Mouse (Mus musculus): ENCODE data around the gene Hoxa7. TPM values are rescaled to one million over a fixed set of nuclear protein-coding genes. Genes with fewer than 3 reads are reported as not detected.
A peak's percentile ranks its signal among the peaks of the same experiment; 100 is the strongest.

Gene Hoxa7
- polyA plus RNA-seq, 1 experiment from 2014 or later: 12.1 TPM

DNA sequence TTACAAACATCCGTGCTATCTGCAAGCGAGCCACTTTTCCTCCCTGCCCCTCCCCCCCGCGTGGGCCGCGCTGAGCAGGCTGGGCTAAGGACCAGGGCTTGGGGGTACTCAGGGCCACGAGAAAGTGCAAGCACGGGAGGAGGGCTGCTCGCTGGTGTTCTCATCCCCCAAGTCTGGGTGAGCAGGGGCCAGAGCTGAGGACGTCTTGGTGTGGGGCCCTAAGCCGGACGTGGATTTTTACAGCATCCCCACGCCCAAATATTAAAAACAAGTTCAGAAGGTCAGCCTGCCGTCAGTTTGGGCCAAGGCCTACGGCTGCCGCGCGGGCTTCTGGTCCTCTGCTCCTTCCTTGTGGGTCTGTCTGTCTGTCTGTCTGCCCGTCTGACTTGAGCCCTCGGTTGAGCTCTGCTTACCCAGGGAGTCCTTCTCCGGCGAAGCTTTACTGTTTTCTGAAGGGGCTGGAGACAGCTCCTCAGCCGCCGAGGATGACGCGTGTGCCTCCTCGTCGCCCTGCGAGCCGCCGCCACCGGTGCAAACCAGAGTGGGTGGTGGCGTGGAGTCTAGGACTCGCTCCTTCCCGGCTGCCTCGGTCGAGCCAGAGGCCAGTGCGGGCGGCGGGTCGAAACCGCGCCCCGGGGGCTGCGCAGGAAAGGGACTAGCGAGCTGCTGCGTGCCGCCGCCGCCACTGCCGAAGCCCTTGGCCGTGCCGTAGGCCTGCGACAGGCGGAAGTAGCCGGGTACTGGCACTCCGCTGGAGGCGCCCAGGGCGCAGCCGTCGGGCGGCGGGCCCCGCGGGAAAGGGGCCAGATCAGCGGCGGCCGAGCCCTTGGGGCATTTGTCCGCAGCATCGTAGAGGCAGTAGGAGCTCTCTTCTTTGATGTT is 12.1 kb upstream of the Hoxa7 start:
- H3K4me1 ChIP-seq: 0 out of 2 replicates have a peak, but pooled peaks cover 6% of the 10 kb centered on the region
- no peak overlapping the region for H3K4me2 ChIP-seq
- no peaks in the 10 kb centered on the region for H3K9me3 ChIP-seq
- ATAC-seq (ENCODE audit: insufficient read depth, low FRiP score, low read depth): no peak
- peaks cover 95% of the 10 kb centered on the region for H3K27me3 ChIP-seq (replicated peaks)
- H3K27ac ChIP-seq: no peak overlapping the region
- 1% methylated on average over 70 of the region's 70 CpGs for WGBS
- no peak overlapping the region for H3K9ac ChIP-seq
- H3K4me3 ChIP-seq (replicated peaks): 0 out of 2 replicates have a peak overlapping the region, but pooled peaks have one; percentile 10
- no peaks in the 10 kb centered on the region for H3K36me3 ChIP-seq

DNA sequence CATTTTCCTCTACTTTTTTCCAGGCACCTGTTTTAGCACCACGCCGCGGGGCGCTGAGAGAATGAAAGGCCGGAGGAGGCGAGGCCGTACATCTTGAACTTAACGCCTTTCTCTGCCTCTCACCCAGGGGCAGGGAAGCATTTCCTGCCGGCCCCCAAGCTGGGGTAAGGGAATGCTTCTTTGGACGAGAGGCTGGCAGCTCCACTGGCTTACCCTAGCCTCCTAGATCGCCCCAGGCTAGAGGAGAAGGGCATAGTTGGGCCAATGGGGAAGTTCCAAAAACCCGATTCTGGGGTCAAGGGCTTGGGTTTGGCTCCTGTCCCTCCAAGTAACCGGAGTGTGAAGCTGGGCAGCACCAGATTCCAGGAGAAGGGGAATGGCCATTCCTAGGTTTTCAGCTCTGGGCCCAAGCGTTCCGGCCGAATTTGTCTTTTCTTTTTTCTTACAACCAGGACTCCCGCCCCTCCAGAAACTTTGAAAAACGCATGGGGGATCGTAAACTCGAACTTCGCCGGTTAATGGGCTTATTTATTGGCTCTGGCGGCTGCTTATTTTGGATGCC is 11.4 kb upstream of the Hoxa7 start:
- Histone ChIP-seq H3K36me3 (no peaks in the 10 kb centered on the region), H3K9me3 (no peaks in the 10 kb centered on the region), H3K27me3 (replicated peaks) (peaks cover 94% of the 10 kb centered on the region), H3K4me3 (replicated peaks) (no peak overlapping the region), H3K4me1 (0 out of 2 replicates have a peak, but pooled peaks cover 6% of the 10 kb centered on the region), H3K9ac (no peak overlapping the region), H3K27ac (no peak overlapping the region), H3K4me2 (no peak overlapping the region)
- ATAC-seq (ENCODE audit: insufficient read depth, low FRiP score, low read depth): no peak
- 3% methylated on average over 23 of the region's 23 CpGs for WGBS

DNA sequence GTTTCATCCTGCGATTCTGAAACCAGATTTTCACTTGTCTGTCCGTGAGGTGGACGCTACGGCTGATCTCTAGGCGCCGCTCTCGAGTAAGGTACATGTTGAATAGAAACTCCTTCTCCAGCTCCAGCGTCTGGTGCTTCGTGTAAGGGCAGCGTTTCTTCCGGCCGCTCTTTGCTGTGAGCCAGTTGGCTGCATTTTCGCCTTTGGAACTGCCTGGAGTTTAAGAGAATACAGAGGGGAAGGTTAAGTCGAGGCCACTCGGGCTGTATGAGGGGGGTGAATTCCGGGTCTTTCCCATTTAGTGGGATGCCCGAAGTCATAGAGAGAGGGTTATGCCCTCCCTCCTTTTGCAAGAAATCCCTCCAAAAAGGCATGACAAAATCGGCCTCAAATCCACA is 10.9 kb upstream of the Hoxa7 start:
- peaks cover 93% of the 10 kb centered on the region for H3K27me3 ChIP-seq (replicated peaks)
- no peak overlapping the region for H3K4me2 ChIP-seq
- WGBS: under 1% methylated on average over 18 of the region's 18 CpGs
- ATAC-seq (ENCODE audit: insufficient read depth, low FRiP score, low read depth): no peak
- 0 out of 2 replicates have a peak, but pooled peaks cover 6% of the 10 kb centered on the region for H3K4me1 ChIP-seq
- H3K4me3 ChIP-seq (replicated peaks): no peak overlapping the region
- no peak overlapping the region for H3K27ac ChIP-seq
- H3K9me3 ChIP-seq: no peaks in the 10 kb centered on the region
- H3K9ac ChIP-seq: no peak overlapping the region
- no peaks in the 10 kb centered on the region for H3K36me3 ChIP-seq

GRCm38 (mm10) chr6:52231885-52232567 is 10.4 kb upstream of the Hoxa7 start:
- Histone ChIP-seq H3K27ac (no peak overlapping the region), H3K4me1 (0 out of 2 replicates have a peak, but pooled peaks cover 6% of the 10 kb centered on the region), H3K27me3 (replicated peaks) (peaks cover 93% of the 10 kb centered on the region), H3K4me3 (replicated peaks) (no peak overlapping the region), H3K4me2 (no peak overlapping the region), H3K36me3 (no peaks in the 10 kb centered on the region), H3K9ac (no peak overlapping the region), H3K9me3 (no peaks in the 10 kb centered on the region)
- WGBS: 1% methylated on average over 18 of the region's 18 CpGs
- no peak for ATAC-seq (ENCODE audit: insufficient read depth, low FRiP score, low read depth)

DNA sequence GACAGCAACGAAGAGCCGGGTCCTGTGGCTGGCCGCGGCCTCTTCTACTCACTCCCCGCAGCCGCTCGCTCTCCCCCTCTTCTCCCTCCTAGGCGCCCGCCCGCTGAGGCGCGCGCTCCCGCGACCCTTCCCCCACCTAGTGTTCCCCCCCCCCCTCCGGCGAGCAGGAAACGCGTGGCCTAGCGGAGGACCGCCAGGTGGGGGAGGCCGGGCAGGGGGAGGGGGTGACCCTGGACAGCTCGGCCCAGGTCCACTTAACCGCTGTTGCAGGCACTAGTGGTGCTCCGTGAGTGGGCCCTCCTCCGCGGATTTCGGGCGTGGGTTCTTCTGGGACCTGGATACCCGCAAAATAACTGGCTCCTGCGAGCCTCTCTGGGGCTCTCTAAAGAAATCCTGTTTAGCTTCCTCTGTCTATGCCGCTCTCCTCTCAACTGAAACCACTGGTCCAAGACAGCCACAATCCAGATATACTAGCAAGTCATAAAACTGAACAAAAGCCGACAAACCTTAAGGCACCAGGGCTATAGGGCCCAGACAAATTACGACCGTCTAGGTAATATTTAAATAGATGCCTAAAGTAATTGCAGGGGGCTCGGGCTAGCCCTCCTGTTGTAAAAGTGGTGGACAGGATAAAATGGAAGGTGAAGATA is 9.0 kb upstream of the Hoxa7 start, which contains the start of gene Hoxa9:
Gene Hoxa9, minus strand, starts transcription at position 574 of the 650 bp plus-strand sequence.
- no peaks in the 10 kb centered on the region for H3K9me3 ChIP-seq
- H3K4me2 ChIP-seq: no peak within 1 kb of the TSS
- ATAC-seq (ENCODE audit: insufficient read depth, low FRiP score, low read depth): no peak
- H3K4me1 ChIP-seq: peaks cover 8% of the 10 kb centered on the region; the same call in 1 of the 2 replicates
- no peak within 1 kb of the TSS for H3K27ac ChIP-seq
- H3K4me3 ChIP-seq (replicated peaks): no peak within 1 kb of the TSS
- 3% methylated on average over 22 of the region's 36 CpGs for WGBS
- peaks cover 93% of the 10 kb centered on the region for H3K27me3 ChIP-seq (replicated peaks)
- no peak within 1 kb of the TSS for H3K9ac ChIP-seq
- no peaks in the 10 kb centered on the region for H3K36me3 ChIP-seq

GRCm38 (mm10) chr6:52229558-52230416 is 8.1 kb upstream of the Hoxa7 start:
- ATAC-seq (ENCODE audit: insufficient read depth, low FRiP score, low read depth): no peak
- Histone ChIP-seq H3K4me3 (replicated peaks) (no peak overlapping the region), H3K9ac (no peak overlapping the region), H3K4me2 (no peak overlapping the region), H3K36me3 (no peaks in the 10 kb centered on the region), H3K27me3 (replicated peaks) (peaks cover 93% of the 10 kb centered on the region), H3K9me3 (no peaks in the 10 kb centered on the region), H3K4me1 (peaks cover 15% of the 10 kb centered on the region; the same call in 1 of the 2 replicates), H3K27ac (no peak overlapping the region)
- 2% methylated on average over 44 of the region's 44 CpGs for WGBS

DNA sequence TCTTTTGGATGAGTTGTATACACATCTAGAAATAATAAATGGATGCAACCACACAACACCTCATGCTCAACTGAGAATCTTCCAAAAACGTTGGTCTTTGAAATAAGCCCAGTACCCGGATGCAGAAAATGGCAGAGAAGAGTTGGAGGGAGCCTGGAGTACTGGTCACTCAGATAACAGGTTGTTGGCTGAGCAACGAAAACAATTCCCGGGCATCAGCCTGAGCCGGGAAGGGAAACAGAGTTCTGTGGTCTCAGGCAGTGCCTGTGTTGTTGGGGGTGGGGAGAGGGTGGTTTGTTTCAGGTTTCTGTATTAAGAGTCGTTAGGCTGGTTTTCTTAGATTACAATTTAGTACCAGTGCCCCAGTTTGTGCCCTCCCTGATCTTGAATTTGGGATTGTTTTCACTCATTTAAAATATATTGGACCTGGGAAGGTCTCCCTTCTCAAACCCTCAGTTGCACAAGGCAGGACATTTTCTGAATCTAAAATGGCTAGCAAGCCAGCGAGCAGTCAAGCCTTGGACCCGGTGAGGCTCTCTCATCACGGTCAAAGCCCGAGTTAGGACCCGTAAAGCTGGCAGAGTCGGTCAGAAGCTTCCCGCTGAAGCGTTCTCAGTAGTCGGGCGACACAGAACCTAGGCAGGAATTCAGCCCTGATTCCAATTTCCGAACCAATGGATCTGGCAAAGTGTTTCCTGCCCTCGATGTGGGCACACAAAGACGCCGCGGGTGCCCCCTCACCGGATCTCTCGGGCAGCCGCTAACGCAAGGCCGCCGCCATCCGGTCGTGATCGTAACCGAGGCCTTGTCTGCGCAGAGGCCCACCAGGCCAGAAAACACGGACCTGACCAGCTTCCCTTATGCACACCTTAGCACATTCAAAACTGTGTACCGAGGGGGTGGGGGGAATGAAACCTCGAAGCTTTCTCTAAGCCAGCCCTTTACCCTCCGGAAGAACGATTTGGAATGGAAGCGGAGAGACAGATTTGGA is 7.1 kb upstream of the Hoxa7 start:
- H3K4me1 ChIP-seq: peaks cover 15% of the 10 kb centered on the region; the same call in 1 of the 2 replicates
- no peak overlapping the region for H3K27ac ChIP-seq
- peaks cover 93% of the 10 kb centered on the region for H3K27me3 ChIP-seq (replicated peaks)
- no peak overlapping the region for H3K4me3 ChIP-seq (replicated peaks)
- H3K9ac ChIP-seq: no peak overlapping the region
- H3K4me2 ChIP-seq: no peak overlapping the region
- no peak for ATAC-seq (ENCODE audit: insufficient read depth, low FRiP score, low read depth)
- no peaks in the 10 kb centered on the region for H3K9me3 ChIP-seq
- WGBS: 2% methylated on average over 38 of the region's 38 CpGs
- no peaks in the 10 kb centered on the region for H3K36me3 ChIP-seq

- Histone ChIP-seq H3K27me3 (replicated peaks) (peaks cover 91% of the 10 kb centered on the region), H3K9me3 (no peaks in the 10 kb centered on the region), H3K27ac (no peak overlapping the region), H3K4me3 (replicated peaks) (no peak overlapping the region), H3K4me2 (no peak overlapping the region), H3K4me1 (peaks cover 15% of the 10 kb centered on the region; the same call in 1 of the 2 replicates), H3K36me3 (no peaks in the 10 kb centered on the region), H3K9ac (no peak overlapping the region)
- ATAC-seq (ENCODE audit: insufficient read depth, low FRiP score, low read depth): no peak
- 9% methylated on average over 11 of the region's 11 CpGs for WGBS
These were observed 6.0 kb upstream of the Hoxa7 start for GRCm38 (mm10) chr6:52227470-52228222.

- no peak overlapping the region for H3K4me2 ChIP-seq
- no peaks in the 10 kb centered on the region for H3K9me3 ChIP-seq
- no peak overlapping the region for H3K27ac ChIP-seq
- H3K36me3 ChIP-seq: no peaks in the 10 kb centered on the region
- H3K4me1 ChIP-seq: peaks cover 17% of the 10 kb centered on the region; the same call in 1 of the 2 replicates
- WGBS: 5% methylated on average over 26 of the region's 26 CpGs
- ATAC-seq (ENCODE audit: insufficient read depth, low FRiP score, low read depth): no peak
- H3K27me3 ChIP-seq (replicated peaks): peaks cover 91% of the 10 kb centered on the region
- peak overlapping the region; percentile 5; the same call in 1 of the 2 replicates for H3K4me3 ChIP-seq (replicated peaks)
- H3K9ac ChIP-seq: no peak overlapping the region
These were observed 5.1 kb upstream of the Hoxa7 start for GRCm38 (mm10) chr6:52226569-52227257.
